ENCODE assay signal across 26 mouse cellular contexts in the genomic region with DNA sequence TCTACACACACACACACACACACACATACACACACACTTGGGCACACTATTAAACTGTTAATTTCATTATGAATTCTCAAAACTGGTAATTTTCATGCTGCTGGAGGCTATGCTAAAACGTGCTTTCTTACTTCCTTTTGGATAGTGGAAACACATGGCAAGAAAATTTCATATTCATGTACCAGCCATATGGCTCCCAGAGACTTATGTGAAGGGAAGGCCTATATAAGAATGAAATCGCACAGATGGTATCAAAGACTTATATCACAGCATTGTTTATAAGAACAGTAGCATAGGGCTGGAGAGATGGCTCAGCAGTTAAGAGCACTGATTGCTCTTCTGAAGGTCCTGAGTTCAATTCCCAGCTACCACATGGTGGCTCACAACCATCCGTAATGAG. TPM values are rescaled to one million over a fixed set of nuclear protein-coding genes. Genes with fewer than 3 reads are reported as not detected.
DNase-seq lines count a peak whose midpoint lies in the region; ATAC-seq and TF ChIP-seq lines count a peak whose summit lies in the region.
"Had no signal": no experiment of that assay in that cellular context is flagged by ENCODE, and none has a peak within 500 bp of the region (broad histone marks: within the 10 kb centered on the region; RNA-seq: fewer than 3 reads in every experiment).

No protein-coding gene starts in this region.

- no peak for DNase-seq in forebrain, embryonic 11.5 days (ENCODE audit: low spot score)
- DNase-seq in gastrocnemius, adult 2 months, result no peak
- DNase-seq in gastrocnemius, postnatal 25 days, result no peak
- DNase-seq in brain, embryonic 18.5 days (ENCODE audit: low read depth, low spot score), result peak; percentile 39
- peak; percentile 18 for DNase-seq in telencephalon, adult 2 months (ENCODE audit: low read depth, low spot score)
- no peak for DNase-seq in kidney, adult 8-10 months
- DNase-seq in layer of hippocampus, postnatal 25 days (ENCODE audit: extremely low spot score in 1 of 2, low spot score in 1 of 2), result no peak
- DNase-seq: adrenal gland, adult 8-10 months; adrenal gland, postnatal 25 days; cerebellum, adult 11-12 months; cerebellum, adult 8-10 months; gastrocnemius, postnatal 10 days; heart, adult 18-20 months; heart, postnatal 14 days; heart, postnatal 4 days; kidney, adult 18-20 months had no signal

- 0 out of 2 replicates have a peak, but pooled peaks cover 6% of the 10 kb centered on the region for H3K4me1 ChIP-seq in forebrain, embryonic 13.5 days
- H3K4me1 ChIP-seq in forebrain, embryonic 11.5 days (replicated peaks; ENCODE audit: control insufficient read depth, insufficient read depth, low read length), result no peaks in the 10 kb centered on the region

- 79% methylated on average over 3 of the region's 3 CpGs for WGBS in forebrain, embryonic 13.5 days
- WGBS in forebrain, embryonic 11.5 days, result 82% methylated on average over 3 of the region's 3 CpGs

- H3K4me2 ChIP-seq in forebrain, embryonic 13.5 days, result no peak overlapping the region
- H3K4me2 ChIP-seq in forebrain, embryonic 11.5 days (ENCODE audit: low read depth, low read length, severe bottlenecking), result no peak overlapping the region
- H3K4me2 ChIP-seq: heart, embryonic 13.5 days; hindbrain, embryonic 14.5 days had no signal

- no peak for TF ChIP-seq CTCF in gastrocnemius, adult 2 months (IDR thresholded peaks at IDR 0.05)

- no peaks in the 10 kb centered on the region for H3K9me3 ChIP-seq in forebrain, embryonic 13.5 days (replicated peaks)
- no peaks in the 10 kb centered on the region for H3K9me3 ChIP-seq in forebrain, embryonic 11.5 days (ENCODE audit: control insufficient read depth, low read length)

- H3K27me3 ChIP-seq in forebrain, embryonic 13.5 days, result peaks cover 15% of the 10 kb centered on the region; the same call in 1 of the 2 replicates
- no peaks in the 10 kb centered on the region for H3K27me3 ChIP-seq in forebrain, embryonic 11.5 days (ENCODE audit: control insufficient read depth, insufficient read depth, low read length)

- intact Hi-C loops in gastrocnemius, adult 2 months (cut with DNase I), result no loop called here

- no peak overlapping the region for H3K4me3 ChIP-seq in forebrain, embryonic 13.5 days
- no peak overlapping the region for H3K4me3 ChIP-seq in forebrain, embryonic 11.5 days (ENCODE audit: low read depth, low read length)
- H3K4me3 ChIP-seq in gastrocnemius, adult 2 months, result peak overlapping the region; percentile 63; the same call in 1 of the 2 replicates
- H3K4me3 ChIP-seq: heart, embryonic 10.5 days; heart, embryonic 13.5 days had no signal

- H3K9ac ChIP-seq in forebrain, embryonic 13.5 days, result no peak overlapping the region
- H3K9ac ChIP-seq in forebrain, embryonic 11.5 days (ENCODE audit: low read length), result no peak overlapping the region
- H3K9ac ChIP-seq: heart, embryonic 13.5 days; hindbrain, embryonic 14.5 days had no signal

- ATAC-seq in forebrain, embryonic 13.5 days, result peak; percentile 46; the same call in 1 of the 2 replicates
- no peak for ATAC-seq in forebrain, embryonic 11.5 days (replicated peaks; ENCODE audit: low FRiP score)
- ATAC-seq: activated CD4-positive, CD25-positive, alpha-beta regulatory T cell, adult 4 months; hindbrain, postnatal 0 days; inflammation-experienced regulatory T-cells, adult 6 months; intestine, embryonic 16.5 days had no signal

- H3K36me3 ChIP-seq in forebrain, embryonic 13.5 days (ENCODE audit: poor library complexity, severe bottlenecking), result no peaks in the 10 kb centered on the region
- H3K36me3 ChIP-seq in forebrain, embryonic 11.5 days (ENCODE audit: control insufficient read depth, insufficient read depth, low read length), result no peaks in the 10 kb centered on the region
- H3K36me3 ChIP-seq: heart, embryonic 10.5 days; heart, embryonic 13.5 days had no signal

- H3K27ac ChIP-seq in forebrain, embryonic 13.5 days, result no peak overlapping the region
- no peak overlapping the region for H3K27ac ChIP-seq in forebrain, embryonic 11.5 days (ENCODE audit: low read depth, low read length)
- H3K27ac ChIP-seq in gastrocnemius, adult 2 months, result no peak overlapping the region
- H3K27ac ChIP-seq: heart, embryonic 10.5 days; heart, embryonic 13.5 days; hindbrain, embryonic 14.5 days; hindbrain, postnatal 0 days had no signal

RNA-seq across cellular contexts. Expression of a gene that starts 2.3 kb away (rescaled TPM):
- polyA plus RNA-seq in forebrain, embryonic 13.5 days (2015; fragmentation: Nextera tagmentation; extraction: Ambion mirVana), result 0.14 and 0.19 TPM in 2 replicates
- polyA plus RNA-seq in forebrain, embryonic 11.5 days (2014; fragmentation: Nextera tagmentation; extraction: Ambion mirVana), result not detected in 2 replicates
- total RNA-seq in gastrocnemius, adult 2 months (2021), result 10 to 100 TPM; 18.0 to 39.9 TPM
- 10 to 100 TPM; 19.9 to 22.6 TPM for total RNA-seq in gastrocnemius, postnatal 25 days (2021)
- 1 to 10 TPM; 2.7 to 3.2 TPM for total RNA-seq in layer of hippocampus, postnatal 25 days (2021)
- total RNA-seq: adrenal gland, adult 8-10 months; adrenal gland, postnatal 25 days; ES-E14 had no signal
- polyA plus RNA-seq: activated CD4-positive, CD25-positive, alpha-beta regulatory T cell, adult 4 months; embryonic facial prominence, embryonic 11.5 days; inflammation-experienced regulatory T-cells, adult 6 months; intestine, embryonic 16.5 days had no signal

Comparison
In these comparisons a context has a peak if more than half of its experiments do, and no peak if none do; other contexts are left out.
1. DNase-seq: peak in brain, embryonic 18.5 days (single experiment) and telencephalon, adult 2 months (single experiment); none in forebrain, embryonic 11.5 days (single experiment), gastrocnemius, adult 2 months (single experiment), gastrocnemius, postnatal 25 days (single experiment), kidney, adult 8-10 months (0 of 2) and layer of hippocampus, postnatal 25 days (0 of 2).
2. RNA of a gene that starts 2.3 kb away (total RNA-seq): 18.0 to 39.9 TPM in gastrocnemius, adult 2 months and 19.9 to 22.6 TPM in gastrocnemius, postnatal 25 days; 2.7 to 3.2 TPM in layer of hippocampus, postnatal 25 days; every median in the first group is over 4 times any median in the second.